Mouse (Mus musculus) kidney, embryonic 15.5 days (tissue): ENCODE data around the gene Gnai3. TPM values are rescaled to one million over a fixed set of nuclear protein-coding genes. Genes with fewer than 3 reads are reported as not detected.
A peak's percentile ranks its signal among the peaks of the same experiment; 100 is the strongest.

ENCODE experiments used
- ATAC-seq: fragments of 200-750 bp; cut with Nextera tagmentation; replicated peaks from 2 replicates; pipeline ENCODE4 v1.8.0; 2017; ENCODE audit warnings: moderate TSS enrichment; ENCODE audit not compliant: low FRiP score
- H3K27ac ChIP-seq: fragments of 300-500 bp; sonication (generic); 2 replicates; pipeline ENCODE4 v1.5.1; 2015; ENCODE audit warnings: mild to moderate bottlenecking, inconsistent platforms
- H3K27me3 ChIP-seq: fragments of 300-500 bp; sonication (generic); 2 replicates; pipeline ENCODE4 v1.6.1; 2015; ENCODE audit warnings: inconsistent platforms
- H3K36me3 ChIP-seq: fragments of 300-500 bp; sonication (generic); 2 replicates; pipeline ENCODE4 v1.6.1; 2015; ENCODE audit warnings: inconsistent platforms
- H3K4me1 ChIP-seq: fragments of 300-500 bp; sonication (generic); 2 replicates; pipeline ENCODE4 v1.6.1; 2015; ENCODE audit warnings: inconsistent platforms
- H3K4me2 ChIP-seq: fragments of 300-500 bp; sonication (generic); 2 replicates; pipeline ENCODE4 v1.6.1; 2015; ENCODE audit warnings: moderate library complexity, mild to moderate bottlenecking, inconsistent platforms
- H3K4me3 ChIP-seq: fragments of 300-500 bp; sonication (generic); replicated peaks from 2 replicates; pipeline ENCODE4 v1.5.1; 2015; ENCODE audit warnings: mild to moderate bottlenecking, inconsistent platforms
- H3K9ac ChIP-seq: fragments of 300-500 bp; sonication (generic); 2 replicates; pipeline ENCODE4 v1.6.1; 2015; ENCODE audit warnings: mild to moderate bottlenecking, inconsistent platforms
- H3K9me3 ChIP-seq: fragments of 300-500 bp; sonication (generic); replicated peaks from 2 replicates; pipeline ENCODE4 v1.6.1; 2016; ENCODE audit warnings: inconsistent platforms
- WGBS: fragments of 180-500 bp; shearing (Covaris S2); methylation state at CpG from one replicate; pipeline ENCODE4 v1.1.7; 2015; ENCODE audit warnings: mixed read lengths; 5-methylcytosine and 5-hydroxymethylcytosine counted together
- polyA plus RNA-seq: library from polyadenylated mRNA; unstranded; fragments of >200 nt; fragmentation: Nextera tagmentation; extraction: Ambion mirVana; gene quantifications from 2 replicates; pipeline ENCODE4 v1.2.1, GENCODE M21; 2015

Gnai3 gene
- polyA plus RNA-seq, 1 experiment from 2014 or later: 176 TPM

DNA sequence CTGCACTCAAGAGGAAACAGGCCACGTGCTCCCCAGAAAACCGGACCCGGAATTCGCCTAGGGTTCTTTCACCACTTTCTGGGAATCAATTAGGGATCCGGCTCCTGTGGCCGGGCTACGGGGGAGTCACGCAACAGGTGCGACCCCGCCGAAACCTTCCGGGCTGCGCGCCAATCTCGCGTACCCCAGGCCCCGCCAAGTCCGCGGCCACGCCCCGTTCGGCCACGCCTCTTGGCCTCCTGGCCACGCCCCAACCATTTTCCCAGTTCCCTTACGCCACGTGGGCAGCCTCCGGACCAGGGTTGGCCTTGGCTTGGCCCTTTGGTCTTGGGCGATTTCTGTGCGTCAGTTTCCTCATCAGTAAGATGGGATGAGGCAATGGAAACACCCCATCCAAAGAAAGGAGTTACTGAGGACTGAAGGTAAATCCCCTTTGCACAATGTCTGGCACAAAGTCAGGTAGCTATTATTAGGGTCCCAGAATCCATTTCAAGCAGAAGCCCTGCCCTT lies 59.4 kb downstream of the Gnai3 start, which contains the start of gene Ampd2:
Gene Ampd2 (minus strand): TSS at position 182 of the 510 bp plus-strand sequence.
- Histone ChIP-seq H3K9ac (peak within 1 kb of the TSS; percentile 55), H3K4me1 (peaks cover 58% of the 10 kb centered on the region), H3K4me3 (peak within 1 kb of the TSS; percentile 60), H3K4me2 (peak within 1 kb of the TSS; percentile 86), H3K9me3 (no peaks in the 10 kb centered on the region), H3K27me3 (no peaks in the 10 kb centered on the region), H3K27ac (peak within 1 kb of the TSS; percentile 97), H3K36me3 (peaks cover 3% of the 10 kb centered on the region; the same call in 1 of the 2 replicates)
- ATAC-seq: peak; percentile 50
- under 1% methylated on average over 29 of the region's 29 CpGs for WGBS

- no peaks in the 10 kb centered on the region for H3K9me3 ChIP-seq
- 0% methylated on average over 29 of the region's 31 CpGs for WGBS
These were observed 60.1 kb downstream of the Gnai3 start for GRCm38 (mm10) chr3:108085721-108086469.

GRCm38 (mm10) chr3:108085281-108085720 lies 60.6 kb downstream of the Gnai3 start:
- WGBS: under 1% methylated on average over 14 of the region's 14 CpGs
- ATAC-seq: peak; percentile 88
- peaks cover 67% of the 10 kb centered on the region for H3K4me1 ChIP-seq

More at GRCm38 (mm10) chr3:108085721-108086469, 60.1 kb downstream of the Gnai3 start:
- peak; percentile 87 for ATAC-seq
- Histone ChIP-seq H3K36me3 (peaks cover 3% of the 10 kb centered on the region; the same call in 1 of the 2 replicates), H3K27ac (peak overlapping the region; percentile 97), H3K4me1 (peaks cover 63% of the 10 kb centered on the region), H3K4me3 (peak overlapping the region; percentile 60), H3K4me2 (peak overlapping the region; percentile 86), H3K27me3 (no peaks in the 10 kb centered on the region), H3K9ac (peak overlapping the region; percentile 55)

GRCm38 (mm10) chr3:108084767-108085270 lies 61.1 kb downstream of the Gnai3 start:
- H3K9ac ChIP-seq: peak overlapping the region; percentile 55
- peak overlapping the region; percentile 60 for H3K4me3 ChIP-seq
- 11% methylated on average over 13 of the region's 13 CpGs for WGBS
- no peak for ATAC-seq
- no peaks in the 10 kb centered on the region for H3K27me3 ChIP-seq
- peak overlapping the region; percentile 86 for H3K4me2 ChIP-seq
- H3K36me3 ChIP-seq: peaks cover 14% of the 10 kb centered on the region
- no peaks in the 10 kb centered on the region for H3K9me3 ChIP-seq
- peak overlapping the region; percentile 97 for H3K27ac ChIP-seq
- peaks cover 67% of the 10 kb centered on the region for H3K4me1 ChIP-seq

More at GRCm38 (mm10) chr3:108085281-108085720, 60.6 kb downstream of the Gnai3 start:
- H3K9ac ChIP-seq: peak overlapping the region; percentile 55
- peak overlapping the region; percentile 97 for H3K27ac ChIP-seq
- no peaks in the 10 kb centered on the region for H3K9me3 ChIP-seq
- H3K36me3 ChIP-seq: peaks cover 9% of the 10 kb centered on the region
- no peaks in the 10 kb centered on the region for H3K27me3 ChIP-seq
- peak overlapping the region; percentile 86 for H3K4me2 ChIP-seq
- peak overlapping the region; percentile 60 for H3K4me3 ChIP-seq

- no peaks in the 10 kb centered on the region for H3K9me3 ChIP-seq
- no peak overlapping the region for H3K27ac ChIP-seq
- peak overlapping the region; percentile 55; the same call in 1 of the 2 replicates for H3K9ac ChIP-seq
- H3K27me3 ChIP-seq: no peaks in the 10 kb centered on the region
- H3K4me1 ChIP-seq: peaks cover 60% of the 10 kb centered on the region
- H3K4me3 ChIP-seq: peak overlapping the region; percentile 60
- no peak for ATAC-seq
- WGBS: 74% methylated on average over 4 of the region's 4 CpGs
- peaks cover 22% of the 10 kb centered on the region for H3K36me3 ChIP-seq
- H3K4me2 ChIP-seq: peak overlapping the region; percentile 86
These were observed 62.0 kb downstream of the Gnai3 start for GRCm38 (mm10) chr3:108083904-108084407.

GRCm38 (mm10) chr3:108083161-108083560 lies 62.8 kb downstream of the Gnai3 start:
- H3K27ac ChIP-seq: no peak overlapping the region
- no peak overlapping the region for H3K4me3 ChIP-seq
- no peak for ATAC-seq
- no peak overlapping the region for H3K9ac ChIP-seq
- no peak overlapping the region for H3K4me2 ChIP-seq
- H3K36me3 ChIP-seq: peaks cover 30% of the 10 kb centered on the region
- 34% methylated on average over 2 of the region's 2 CpGs for WGBS
- H3K9me3 ChIP-seq: no peaks in the 10 kb centered on the region
- H3K4me1 ChIP-seq: peaks cover 56% of the 10 kb centered on the region
- H3K27me3 ChIP-seq: no peaks in the 10 kb centered on the region

DNA sequence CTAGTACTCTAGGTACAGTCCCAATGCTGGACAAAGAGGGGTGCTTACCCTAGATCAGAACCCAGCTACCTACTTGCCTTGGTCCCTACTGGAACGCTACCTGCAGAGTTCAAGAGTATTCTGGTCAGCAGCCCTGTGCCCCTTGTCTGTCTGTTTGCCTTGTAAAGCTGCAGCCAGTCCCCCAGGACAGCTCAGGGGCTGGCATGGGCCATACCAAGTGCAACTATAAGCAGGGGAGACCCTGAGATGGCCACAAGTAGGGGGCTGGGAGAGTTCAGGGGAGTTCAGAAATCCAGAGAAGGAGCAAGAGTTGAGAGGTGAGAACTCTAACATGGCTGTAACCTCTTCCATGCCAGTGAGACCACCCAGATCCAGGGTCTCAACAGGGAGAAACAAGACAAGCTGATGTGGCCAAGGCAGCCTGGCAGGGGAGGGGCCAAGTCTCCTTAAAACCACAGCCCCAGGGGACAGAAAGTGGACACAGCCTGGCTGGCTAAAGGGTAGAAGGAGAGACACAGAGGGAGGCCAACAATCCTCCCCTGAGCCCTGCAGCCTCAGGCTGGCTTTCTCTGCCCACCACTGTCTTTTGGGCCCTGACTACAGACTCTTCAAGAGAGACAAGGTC lies 63.6 kb downstream of the Gnai3 start:
- no peak for ATAC-seq
- WGBS: 70% methylated on average over 1 of the region's 1 CpGs
- H3K9me3 ChIP-seq: no peaks in the 10 kb centered on the region
- peak overlapping the region; percentile 31 for H3K4me2 ChIP-seq
- H3K27me3 ChIP-seq: no peaks in the 10 kb centered on the region
- peak overlapping the region; percentile 30; the same call in 1 of the 2 replicates for H3K9ac ChIP-seq
- H3K4me3 ChIP-seq: 0 out of 2 replicates have a peak overlapping the region, but pooled peaks have one; percentile 8
- peaks cover 38% of the 10 kb centered on the region for H3K36me3 ChIP-seq
- H3K27ac ChIP-seq: peak overlapping the region; percentile 41
- peaks cover 54% of the 10 kb centered on the region for H3K4me1 ChIP-seq

DNA sequence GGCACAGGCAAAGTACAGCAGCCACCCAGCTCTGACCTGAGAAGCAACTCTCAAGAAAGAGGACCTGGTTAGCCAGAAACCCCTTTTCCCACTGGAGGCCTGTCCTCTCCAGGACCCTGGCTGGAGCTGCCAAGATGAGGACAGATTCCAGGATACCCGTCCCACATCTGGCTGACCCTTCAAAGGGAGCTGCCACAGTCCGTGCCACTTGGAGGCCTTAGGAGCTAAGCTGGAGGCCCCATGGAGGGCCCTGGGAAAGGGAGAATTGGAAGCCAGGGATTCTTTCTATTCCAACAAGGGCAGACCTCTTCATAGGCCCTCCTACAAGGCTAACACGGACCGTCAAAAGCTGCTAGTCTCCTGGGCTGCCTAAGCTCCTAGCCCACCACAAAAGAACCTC lies 64.3 kb downstream of the Gnai3 start:
- Histone ChIP-seq H3K36me3 (peaks cover 45% of the 10 kb centered on the region), H3K4me3 (0 out of 2 replicates have a peak overlapping the region, but pooled peaks have one; percentile 8), H3K9me3 (no peaks in the 10 kb centered on the region), H3K4me2 (peak overlapping the region; percentile 31), H3K27me3 (no peaks in the 10 kb centered on the region), H3K9ac (peak overlapping the region; percentile 30; the same call in 1 of the 2 replicates), H3K4me1 (peaks cover 47% of the 10 kb centered on the region), H3K27ac (0 out of 2 replicates have a peak overlapping the region, but pooled peaks have one; percentile 41)
- ATAC-seq: no peak
- WGBS: 55% methylated on average over 4 of the region's 4 CpGs

- ATAC-seq: peak; percentile 30; the same call in 1 of the 2 replicates
- H3K4me1 ChIP-seq: peaks cover 15% of the 10 kb centered on the region
- H3K9me3 ChIP-seq: no peaks in the 10 kb centered on the region
- H3K9ac ChIP-seq: no peak overlapping the region
- peaks cover 81% of the 10 kb centered on the region for H3K36me3 ChIP-seq
- no peak overlapping the region for H3K4me3 ChIP-seq
- WGBS: 75% methylated on average over 9 of the region's 9 CpGs
- no peak overlapping the region for H3K4me2 ChIP-seq
- H3K27ac ChIP-seq: no peak overlapping the region
- H3K27me3 ChIP-seq: no peaks in the 10 kb centered on the region
These were observed 69.1 kb downstream of the Gnai3 start for GRCm38 (mm10) chr3:108076836-108077235.

DNA sequence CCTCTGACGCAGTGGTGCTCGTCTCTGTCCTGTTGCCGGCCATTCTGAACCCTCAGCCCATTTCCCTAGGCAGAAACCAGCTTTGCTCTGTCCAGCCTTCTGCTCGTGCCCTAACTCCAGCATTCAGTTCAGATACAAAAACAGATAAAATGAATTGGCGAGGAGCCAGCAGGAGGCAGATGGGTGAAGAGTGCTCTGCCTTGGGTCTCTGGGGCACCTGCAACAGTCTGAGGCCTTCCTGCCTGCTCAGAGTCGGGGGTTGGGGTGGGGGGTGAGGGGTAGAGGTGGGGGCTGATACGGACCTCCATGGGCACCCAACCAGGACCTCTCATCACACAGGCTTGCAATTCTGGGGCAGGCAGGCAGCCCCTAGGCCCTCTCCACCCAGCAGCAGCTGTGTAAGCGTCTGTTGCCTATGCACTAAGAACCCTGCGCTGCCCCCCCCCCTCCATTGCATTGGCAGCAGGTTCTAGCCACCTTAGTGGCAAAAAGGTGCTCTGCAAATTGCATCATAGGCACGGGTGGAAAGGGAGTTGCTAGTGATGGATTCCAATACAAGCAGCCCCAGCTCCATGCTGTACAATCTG lies 72.9 kb downstream of the Gnai3 start:
- no peak overlapping the region for H3K4me3 ChIP-seq
- no peaks in the 10 kb centered on the region for H3K27me3 ChIP-seq
- H3K27ac ChIP-seq: no peak overlapping the region
- peaks cover 54% of the 10 kb centered on the region for H3K36me3 ChIP-seq
- no peaks in the 10 kb centered on the region for H3K9me3 ChIP-seq
- no peak for ATAC-seq
- no peak overlapping the region for H3K9ac ChIP-seq
- H3K4me2 ChIP-seq: no peak overlapping the region
- peaks cover 13% of the 10 kb centered on the region; the same call in 1 of the 2 replicates for H3K4me1 ChIP-seq
- WGBS: 77% methylated on average over 10 of the region's 10 CpGs
